Mouse (Mus musculus): ENCODE results near the gene Cks1brt.
"Not testable (repeated sequence)": the region's sequence is repeated elsewhere in the genome, so short reads cannot be mapped to it uniquely, and the experiment has no call there.

Cks1brt gene

GRCm38 (mm10) chr8:85151624-85152023 is at the start of gene Cks1brt:
Gene Cks1brt, plus strand, starts transcription at chr8:85151924.
- in situ Hi-C loops (cut with MboI) = no loop called here

GRCm38 (mm10) chr8:85113241-85113640 is 38.5 kb upstream of the Cks1brt start:
- in situ Hi-C loops (cut with MboI) = no loop called here

- in situ Hi-C loops (cut with MboI) = no loop called here
Observed at GRCm38 (mm10) chr8:85115501-85115900, 36.2 kb upstream of the Cks1brt start.

GRCm38 (mm10) chr8:85116984-85117383 is 34.7 kb upstream of the Cks1brt start:
- in situ Hi-C loops (cut with MboI) = no loop called here

GRCm38 (mm10) chr8:85119052-85119981 is 32.4 kb upstream of the Cks1brt start:
- in situ Hi-C loops (cut with MboI) = no loop called here

GRCm38 (mm10) chr8:85120251-85120650 is 31.5 kb upstream of the Cks1brt start:
- in situ Hi-C loops (cut with MboI) = not testable (repeated sequence)

GRCm38 (mm10) chr8:85122995-85123394 is 28.7 kb upstream of the Cks1brt start, which contains the start of gene Zfp791:
Gene Zfp791, minus strand, starts transcription at chr8:85123095.
- in situ Hi-C loops (cut with MboI) = no loop called here

GRCm38 (mm10) chr8:85123691-85124090 is 28.0 kb upstream of the Cks1brt start:
- in situ Hi-C loops (cut with MboI) = no loop called here

- in situ Hi-C loops (cut with MboI) = no loop called here
Observed at GRCm38 (mm10) chr8:85132335-85132734, 19.4 kb upstream of the Cks1brt start.

GRCm38 (mm10) chr8:85135690-85136089 is 16.0 kb upstream of the Cks1brt start:
- in situ Hi-C loops (cut with MboI) = not testable (repeated sequence)

GRCm38 (mm10) chr8:85142516-85142915 is 9.2 kb upstream of the Cks1brt start:
- in situ Hi-C loops (cut with MboI) = no loop called here

- in situ Hi-C loops (cut with MboI) = no loop called here
Observed at GRCm38 (mm10) chr8:85171291-85171690, 19.6 kb downstream of the Cks1brt start.

- in situ Hi-C loops (cut with MboI) = no loop called here
Observed at GRCm38 (mm10) chr8:85175892-85176291, 24.2 kb downstream of the Cks1brt start.

GRCm38 (mm10) chr8:85192346-85192745 is 40.6 kb downstream of the Cks1brt start:
- in situ Hi-C loops (cut with MboI) = no loop called here

GRCm38 (mm10) chr8:85220220-85220619 is 68.5 kb downstream of the Cks1brt start:
- in situ Hi-C loops (cut with MboI) = no loop called here

GRCm38 (mm10) chr8:85220992-85221391 is 69.3 kb downstream of the Cks1brt start:
- in situ Hi-C loops (cut with MboI) = no loop called here
